Mouse (Mus musculus): Measurements from ENCODE around the gene Asb18.

The Asb18 gene

DNA sequence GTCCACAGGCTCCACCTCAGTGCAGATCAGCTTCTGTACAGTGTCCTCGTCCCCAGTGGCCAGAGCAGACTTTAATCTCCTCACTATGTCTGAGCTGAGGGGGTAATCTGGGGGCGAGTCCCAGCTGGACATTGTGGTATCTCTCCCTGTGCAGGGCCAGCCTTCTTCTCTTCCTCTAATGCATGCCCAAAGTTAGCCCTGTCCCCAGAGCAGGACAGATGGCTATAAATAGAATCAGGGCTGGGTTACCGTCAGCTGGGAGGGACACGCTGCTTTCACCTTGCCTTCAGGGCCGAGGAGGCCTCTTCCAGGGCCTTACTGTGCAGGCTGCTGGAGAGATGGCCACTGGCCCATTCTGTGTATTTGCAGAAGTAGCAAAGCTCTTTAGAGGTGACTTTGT lies at the start of gene Asb18:
Asb18 (minus strand) TSS at position 221 of the 400 bp plus-strand sequence.
- no peak for DNase-seq

DNA sequence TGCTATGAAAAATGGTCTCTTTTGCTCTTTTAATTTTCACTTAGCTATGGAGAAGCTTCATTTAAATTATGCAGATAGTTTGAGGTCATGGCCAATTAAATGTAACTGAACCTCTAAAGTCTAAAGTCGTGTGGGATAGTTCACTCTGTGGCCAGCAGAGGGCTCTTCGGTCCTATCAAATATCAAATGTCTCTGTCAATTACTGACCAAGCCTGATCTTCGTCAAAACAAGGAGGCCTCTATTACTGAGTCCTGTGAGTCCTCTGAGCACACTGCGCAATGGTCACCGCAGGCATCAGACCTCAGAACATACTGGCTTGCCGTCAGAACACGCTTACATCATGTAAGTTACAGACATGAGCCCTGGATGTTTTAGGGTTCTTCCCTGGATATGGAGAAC lies 46.1 kb upstream of the Asb18 start:
- peak; percentile 68 to 78 for DNase-seq

DNA sequence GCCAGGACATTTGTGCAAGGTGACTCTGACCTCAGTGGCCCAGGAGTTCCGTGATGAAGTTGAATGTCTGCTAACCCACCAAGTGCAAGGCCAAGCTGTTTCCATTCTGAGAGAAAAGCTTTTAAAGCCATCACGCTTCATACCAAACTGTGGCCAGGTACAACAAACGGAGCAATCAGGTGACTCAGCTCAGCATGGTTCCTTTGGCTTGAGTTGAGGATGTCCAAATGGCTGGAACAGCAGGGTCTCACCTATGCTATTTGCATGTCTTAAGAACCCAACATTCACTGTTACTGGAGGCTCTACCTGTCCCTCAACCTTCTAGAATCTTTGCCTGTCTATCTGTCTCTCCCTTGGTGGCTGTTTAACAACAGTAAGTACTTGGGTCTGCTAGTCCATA lies 45.6 kb upstream of the Asb18 start:
- no peak for DNase-seq

DNA sequence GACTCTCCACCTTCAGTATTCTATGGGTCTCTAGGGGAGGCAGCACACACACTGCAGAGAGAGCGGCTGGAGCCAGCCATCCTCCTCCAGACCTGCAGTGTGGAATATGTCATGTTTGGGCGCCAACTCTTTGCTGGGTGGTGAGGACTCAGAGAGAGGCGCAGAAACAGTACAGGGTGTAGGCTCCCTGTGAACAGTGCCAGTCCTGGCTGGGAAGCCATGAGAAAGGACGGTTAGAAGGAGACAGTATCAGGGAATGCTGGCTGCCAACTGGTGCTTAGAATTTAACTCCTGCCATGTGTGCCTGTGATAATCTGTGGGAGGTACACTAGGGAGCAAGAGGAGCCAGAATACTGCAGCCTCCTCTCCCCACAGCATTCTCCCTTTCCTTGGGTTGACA lies 40.5 kb upstream of the Asb18 start:
- no peak for DNase-seq

DNA sequence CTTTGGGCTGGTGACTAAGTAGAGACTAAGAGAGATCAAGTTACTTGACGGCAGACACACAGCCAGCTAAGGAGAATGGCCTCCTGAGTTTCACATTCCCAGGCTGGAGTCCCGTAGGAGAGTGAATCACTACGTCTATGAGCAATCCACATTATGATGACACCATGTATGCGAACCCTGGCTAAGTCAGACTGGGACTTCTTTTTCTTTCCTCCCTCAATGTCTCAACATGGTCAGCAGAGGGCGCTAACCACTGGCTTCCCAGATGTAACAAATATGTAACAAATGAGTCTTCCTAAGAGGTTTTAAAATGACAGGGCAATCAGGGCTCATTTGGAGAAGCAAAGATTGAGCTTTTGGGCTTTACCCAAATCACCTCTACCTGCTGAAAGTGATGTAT lies 36.9 kb upstream of the Asb18 start:
- peak; percentile 50 to 72 for DNase-seq

DNA sequence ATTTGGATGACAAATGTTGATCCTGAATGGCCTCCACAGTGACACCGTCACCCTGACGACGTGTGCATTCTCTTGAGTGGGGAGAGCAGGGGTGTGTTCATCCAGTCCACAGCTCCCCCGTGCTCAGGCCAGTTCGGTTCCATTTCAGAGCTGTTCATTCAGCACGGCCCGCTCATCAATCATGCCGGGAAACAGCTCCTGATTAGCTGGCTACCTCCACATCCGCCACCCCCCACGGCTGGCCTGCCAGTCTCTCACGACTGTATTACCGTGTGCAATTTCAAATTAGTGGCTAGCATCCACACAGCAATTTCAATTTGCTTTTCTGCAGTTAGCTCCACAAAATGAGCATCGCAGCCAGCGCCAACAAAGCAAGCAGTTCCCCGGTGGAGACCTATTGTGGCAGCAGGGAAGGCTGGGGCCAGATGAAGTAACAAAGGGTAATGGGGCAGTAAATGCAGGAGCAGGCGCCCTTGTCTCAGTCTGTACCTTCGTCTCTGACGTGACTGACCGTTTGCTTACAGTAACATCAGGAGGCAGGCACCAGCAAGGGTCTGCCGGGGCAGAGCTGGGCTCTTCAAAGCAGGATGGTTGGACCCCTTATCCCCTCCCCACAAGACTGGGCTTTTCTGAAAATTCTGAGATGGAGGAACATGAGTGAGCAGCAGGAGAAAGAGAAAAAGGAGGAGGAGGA lies 35.7 kb upstream of the Asb18 start:
- DNase-seq: peak in 1 of 2 experiments; percentile 20

DNA sequence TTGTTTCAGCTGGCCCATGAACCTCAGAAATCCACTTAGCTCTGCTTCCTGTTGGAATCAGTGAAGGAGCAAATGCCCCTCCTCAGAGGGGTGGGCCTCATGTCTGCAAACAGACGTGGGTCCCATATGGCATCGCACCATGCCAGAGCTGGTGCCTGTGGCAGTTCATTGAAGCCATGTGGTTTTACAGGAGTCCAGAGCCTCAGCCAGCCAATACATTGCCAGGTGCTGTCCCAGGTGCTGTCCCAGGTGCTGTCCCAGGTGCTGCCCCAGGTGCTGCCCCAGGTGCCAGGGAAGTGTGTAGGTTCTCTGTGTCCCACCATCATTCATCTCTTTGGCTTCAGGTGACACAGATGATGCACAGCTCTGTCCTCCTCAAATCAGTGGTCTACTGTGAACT lies 13.8 kb upstream of the Asb18 start:
- DNase-seq: peak in 1 of 2 experiments; percentile 35

DNA sequence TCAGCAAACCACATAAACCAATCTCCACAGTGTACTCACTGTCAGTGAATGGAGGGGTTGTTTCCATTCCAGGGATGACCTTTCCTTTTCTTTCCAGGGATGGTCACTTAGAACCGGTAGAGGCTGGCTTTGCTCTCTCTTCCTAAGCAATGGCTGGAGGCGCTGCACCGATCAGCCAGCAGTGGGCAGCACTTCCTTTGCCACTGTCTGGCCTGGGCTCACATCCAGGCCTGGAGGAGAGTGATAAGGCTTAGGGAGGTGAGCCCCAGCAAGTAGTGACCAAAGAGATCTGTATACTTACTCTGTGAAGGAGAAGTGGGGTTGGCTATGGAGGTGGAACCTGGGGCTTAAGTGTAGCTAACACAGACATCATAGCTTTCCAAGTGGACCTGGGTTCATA lies 12.5 kb upstream of the Asb18 start:
- DNase-seq: peak in 1 of 2 experiments; percentile 51

DNA sequence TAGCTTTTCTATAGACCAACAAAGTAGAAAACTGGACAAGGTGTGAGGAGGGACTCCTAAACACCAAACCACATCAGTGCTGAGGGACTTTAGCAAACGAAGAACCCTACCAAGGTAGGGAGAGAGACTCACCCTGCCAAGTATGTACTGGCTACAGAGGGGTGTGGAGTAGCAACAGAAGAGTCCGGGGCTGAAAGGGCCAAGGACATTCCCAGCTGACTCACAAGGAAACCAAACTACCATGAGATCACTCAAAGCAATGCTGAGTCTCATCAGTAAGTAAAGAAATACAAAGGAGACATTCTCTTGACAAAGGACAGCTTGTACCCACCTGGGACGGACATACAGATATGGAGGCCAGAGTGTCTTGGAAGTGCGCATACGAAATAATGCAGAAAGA lies 5.9 kb upstream of the Asb18 start:
- no peak for DNase-seq

DNA sequence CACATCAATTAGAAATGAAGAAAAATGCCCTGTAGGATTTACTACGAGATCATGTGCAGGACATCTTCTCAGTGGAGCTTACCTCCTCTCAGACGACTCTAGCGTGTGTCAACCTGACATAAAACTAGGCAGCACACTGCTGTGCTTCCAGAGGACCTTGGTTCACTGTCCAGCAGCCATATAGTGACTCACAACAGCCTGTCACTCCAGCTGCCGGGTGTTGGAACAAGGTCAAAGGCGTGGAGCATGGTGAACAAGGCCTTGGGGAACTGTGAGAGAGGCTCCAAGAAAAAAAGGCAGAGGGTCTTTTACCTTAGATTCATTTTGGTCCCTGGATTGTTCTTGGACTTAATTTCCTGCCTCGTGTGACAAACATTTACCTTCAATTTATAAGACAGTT lies 3.6 kb upstream of the Asb18 start:
- no peak for DNase-seq

DNA sequence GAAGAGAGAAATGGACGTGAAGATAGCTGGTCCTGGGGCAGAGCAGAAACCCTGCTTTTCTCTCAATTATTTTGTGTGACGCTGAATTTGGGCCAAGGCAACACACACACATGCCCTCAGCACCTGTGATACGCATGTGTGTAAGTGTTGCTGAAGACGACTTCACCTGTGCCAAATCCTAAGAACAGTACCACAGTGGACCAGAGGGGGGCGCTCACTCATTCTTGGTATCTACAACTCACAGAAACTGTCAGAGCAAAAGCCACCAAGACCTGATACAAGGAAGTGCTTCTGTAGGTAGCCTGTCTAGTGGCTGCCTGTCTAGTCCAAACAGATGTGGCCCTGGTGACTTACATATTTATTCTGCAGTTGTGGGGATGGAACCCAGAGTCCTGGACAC lies 1.2 kb downstream of the Asb18 start:
- no peak for DNase-seq

DNA sequence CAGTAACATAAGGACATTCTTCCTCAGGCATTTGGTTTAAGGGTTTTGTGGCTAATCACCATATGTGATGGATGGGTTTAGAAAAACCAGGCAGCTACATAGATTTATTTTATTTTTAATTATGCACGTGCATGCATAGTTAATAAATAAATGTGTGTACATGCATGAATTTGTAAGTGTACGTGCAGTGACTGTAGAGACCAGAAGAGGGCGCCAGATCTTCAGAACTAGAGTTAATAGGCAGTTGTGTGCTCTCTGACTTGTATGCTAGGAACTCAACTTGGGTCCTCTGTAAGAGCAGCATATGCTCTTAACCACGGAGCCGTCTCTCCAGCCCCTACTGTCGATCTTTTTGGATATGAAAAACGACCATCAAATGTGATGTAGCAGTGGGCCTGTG lies 1.6 kb downstream of the Asb18 start:
- DNase-seq: peak in 1 of 2 experiments; percentile 18

DNA sequence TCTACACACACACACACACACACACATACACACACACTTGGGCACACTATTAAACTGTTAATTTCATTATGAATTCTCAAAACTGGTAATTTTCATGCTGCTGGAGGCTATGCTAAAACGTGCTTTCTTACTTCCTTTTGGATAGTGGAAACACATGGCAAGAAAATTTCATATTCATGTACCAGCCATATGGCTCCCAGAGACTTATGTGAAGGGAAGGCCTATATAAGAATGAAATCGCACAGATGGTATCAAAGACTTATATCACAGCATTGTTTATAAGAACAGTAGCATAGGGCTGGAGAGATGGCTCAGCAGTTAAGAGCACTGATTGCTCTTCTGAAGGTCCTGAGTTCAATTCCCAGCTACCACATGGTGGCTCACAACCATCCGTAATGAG lies 2.3 kb downstream of the Asb18 start:
- no peak for DNase-seq

DNA sequence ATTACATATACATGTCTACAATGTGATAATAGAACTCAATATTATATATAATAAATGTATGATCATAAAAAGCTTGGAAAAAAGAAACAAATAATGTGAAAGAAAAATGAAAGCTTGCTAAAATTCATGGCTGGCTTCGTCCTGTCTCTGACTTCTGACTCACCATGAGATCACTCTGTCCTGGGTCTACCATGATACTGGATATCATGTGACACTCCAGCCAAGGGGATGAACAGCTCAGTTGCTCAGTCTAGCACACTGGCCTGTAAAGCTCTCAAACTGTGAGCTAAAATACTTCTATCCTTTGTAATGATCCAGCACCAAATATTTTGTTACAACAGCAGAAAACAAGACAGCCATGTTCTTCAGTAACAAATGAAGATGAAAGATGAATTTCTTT lies 4.4 kb downstream of the Asb18 start:
- DNase-seq: no peak

DNA sequence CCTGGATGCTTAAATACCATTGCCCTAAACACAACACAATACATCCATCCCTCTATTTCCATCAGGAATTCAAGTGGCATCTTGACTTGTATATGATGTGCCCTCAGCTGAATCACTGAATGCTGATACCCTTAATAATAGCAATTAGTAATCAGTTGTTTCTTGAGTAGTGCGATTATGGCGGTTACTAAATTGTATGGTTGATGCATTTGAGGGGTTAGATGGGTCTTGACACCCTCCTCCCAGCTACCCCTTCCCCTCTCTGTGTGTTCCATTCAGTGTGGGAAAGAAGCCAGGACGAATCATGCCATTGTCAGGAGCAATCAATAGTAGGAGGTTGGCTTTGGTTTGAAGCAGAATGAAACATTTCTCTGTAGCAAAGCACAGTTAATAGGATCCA lies 5.3 kb downstream of the Asb18 start:
- no peak for DNase-seq

DNA sequence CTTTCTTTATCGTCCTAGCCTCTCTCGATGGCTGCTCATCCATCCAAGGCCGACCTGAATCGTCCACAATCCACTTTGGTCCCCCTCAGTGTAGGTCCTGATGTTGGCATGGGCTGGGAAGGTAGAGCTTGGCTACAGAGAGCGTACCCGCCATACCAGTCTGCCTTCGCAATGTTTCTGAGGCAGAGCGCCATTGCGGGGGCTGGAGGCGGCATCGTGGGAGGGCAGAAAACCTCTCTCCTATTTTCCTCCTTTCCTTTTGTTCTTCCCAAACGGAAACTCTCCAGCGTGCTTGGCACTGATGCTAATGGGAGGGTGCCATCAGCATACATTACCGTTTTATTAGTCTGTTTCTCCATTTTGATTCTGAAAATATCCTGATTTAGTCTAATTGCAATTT lies 7.8 kb downstream of the Asb18 start:
- DNase-seq: no peak

DNA sequence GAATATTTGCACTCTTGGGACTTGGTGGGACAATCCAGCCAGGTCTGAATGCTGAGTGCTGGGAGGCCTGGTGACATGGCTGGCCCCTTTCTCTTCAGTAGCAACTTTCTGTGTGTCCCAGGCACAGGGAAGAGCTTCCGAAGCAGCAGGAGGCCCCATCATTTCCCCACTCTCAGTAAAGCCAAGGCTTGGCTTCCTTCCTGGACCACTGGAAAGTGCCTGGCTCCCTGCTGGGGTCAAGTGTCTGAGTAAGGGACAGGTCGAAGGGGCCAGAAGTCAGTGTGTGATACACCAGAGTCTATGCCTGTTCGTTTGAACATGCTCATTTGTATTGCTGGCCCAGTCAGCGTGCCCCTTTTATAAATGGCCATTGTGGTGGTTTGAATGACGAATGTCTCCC lies 13.5 kb downstream of the Asb18 start:
- no peak for DNase-seq

DNA sequence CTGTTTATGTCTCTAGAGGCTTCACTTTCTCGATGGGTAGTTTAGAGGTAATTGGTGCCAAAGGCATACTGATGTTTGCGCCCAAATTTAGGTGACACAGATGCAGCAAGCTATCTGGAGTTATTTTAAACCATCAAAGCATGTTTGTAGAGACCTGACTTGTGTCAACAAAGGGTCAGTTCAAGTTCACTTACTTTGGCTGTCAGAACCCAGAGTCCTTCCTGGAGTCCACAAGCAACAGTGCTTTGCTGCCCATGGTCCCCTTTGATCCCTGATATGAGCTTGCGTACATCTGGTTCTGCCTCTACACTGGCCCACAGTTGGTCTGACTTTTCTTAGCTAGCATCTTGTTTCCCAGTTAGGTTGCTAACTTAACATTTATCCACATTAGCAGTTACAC lies 14.6 kb downstream of the Asb18 start:
- DNase-seq: no peak

DNA sequence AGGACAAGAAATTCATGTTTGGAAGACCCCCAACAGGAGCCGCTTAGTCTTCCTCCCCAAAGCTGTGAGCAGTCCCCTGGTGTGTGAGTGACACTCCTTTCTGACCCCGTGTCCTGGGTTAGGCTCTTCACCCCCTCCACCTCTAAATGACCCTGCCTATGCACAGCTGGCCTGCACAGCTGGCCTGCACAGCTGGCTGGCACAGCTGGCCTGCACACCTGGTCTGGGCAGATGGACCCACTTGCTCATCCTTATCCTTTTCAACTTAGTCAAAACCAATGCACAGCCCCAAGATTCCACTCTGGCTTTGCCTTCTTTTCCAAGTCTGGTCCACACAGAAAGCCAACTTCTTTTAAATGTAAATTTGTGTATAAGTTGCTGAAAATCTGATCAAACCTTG lies 15.8 kb downstream of the Asb18 start:
- DNase-seq: no peak

DNA sequence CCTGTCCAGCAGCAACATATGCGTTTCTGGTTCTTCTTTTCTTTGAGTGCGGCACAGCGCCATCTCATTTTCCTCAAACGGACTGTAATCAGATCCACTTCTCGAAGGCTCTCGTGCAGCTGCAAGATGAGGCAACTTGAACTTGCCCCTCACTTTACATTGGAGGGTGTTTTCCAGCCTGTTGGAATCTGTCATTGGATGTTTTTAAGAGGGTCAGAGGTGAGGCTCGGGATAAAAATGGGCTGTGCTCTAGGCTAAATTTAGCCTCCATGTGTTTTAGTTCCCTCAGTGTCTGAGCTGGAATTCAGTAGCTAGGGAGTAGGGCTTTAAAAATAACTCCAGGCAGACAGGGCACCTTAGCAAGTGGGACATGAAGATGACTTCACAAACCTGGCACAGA lies 16.4 kb downstream of the Asb18 start:
- DNase-seq: peak in 1 of 2 experiments; percentile 6

DNA sequence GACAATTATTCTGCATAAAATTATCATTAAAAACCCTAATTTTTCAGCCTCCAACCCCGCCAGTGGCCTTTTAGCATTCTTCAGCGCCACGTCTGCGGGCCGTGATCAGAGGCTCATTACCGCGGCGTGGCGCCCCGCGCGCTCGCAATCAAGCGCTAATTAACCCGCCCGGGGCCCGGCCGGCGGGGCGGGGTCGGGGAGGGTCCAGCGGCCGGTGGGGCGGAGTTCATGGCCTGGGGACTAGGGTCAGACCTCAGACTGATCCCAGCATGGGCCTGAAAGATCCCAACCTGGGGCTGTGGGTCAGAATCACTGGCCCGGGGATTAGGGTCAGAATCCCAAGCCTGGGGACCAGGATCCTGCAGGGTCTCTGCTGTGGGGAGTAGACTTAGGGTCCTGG lies 22.2 kb downstream of the Asb18 start:
- DNase-seq: peak in 1 of 2 experiments; percentile 1

DNA sequence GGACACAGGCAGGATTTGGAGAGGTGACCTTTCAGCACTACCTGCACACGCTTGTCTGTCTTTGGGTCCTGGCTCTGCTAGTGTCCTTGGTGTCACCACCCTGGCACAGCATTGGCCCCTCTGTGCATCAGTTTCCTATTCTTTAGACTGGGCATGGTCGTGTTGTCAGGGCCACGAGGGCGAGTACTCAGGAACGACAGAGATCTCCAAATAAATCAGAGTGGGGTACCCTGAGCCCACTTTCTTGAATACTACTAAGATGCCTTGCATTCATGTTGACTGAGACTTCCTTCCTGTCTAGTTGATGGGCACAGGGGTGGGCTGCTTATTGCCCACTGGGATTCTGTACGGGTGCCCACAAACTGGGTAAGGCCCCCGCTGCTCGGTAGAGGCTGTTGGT lies 37.2 kb downstream of the Asb18 start:
- DNase-seq: no peak

DNA sequence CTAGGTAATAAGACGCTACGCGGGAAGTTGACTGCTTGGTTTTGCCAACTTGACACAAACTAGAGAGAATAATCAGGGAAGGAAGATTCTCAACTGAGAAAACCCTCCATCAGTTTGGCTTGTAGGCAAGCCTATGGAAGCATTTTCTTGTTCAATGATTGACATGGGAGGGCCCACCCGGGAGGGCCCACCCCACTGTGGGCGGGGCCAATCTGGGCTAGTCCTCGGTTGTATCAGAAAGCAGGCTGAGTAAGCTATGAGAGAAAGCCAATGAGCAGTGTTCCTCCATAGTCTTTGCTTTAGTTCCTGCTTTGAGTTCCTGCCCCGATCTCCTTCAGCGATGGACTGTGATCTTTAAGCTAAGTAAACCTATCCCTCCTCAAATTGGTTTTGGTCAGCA lies 38.1 kb downstream of the Asb18 start:
- no peak for DNase-seq

DNA sequence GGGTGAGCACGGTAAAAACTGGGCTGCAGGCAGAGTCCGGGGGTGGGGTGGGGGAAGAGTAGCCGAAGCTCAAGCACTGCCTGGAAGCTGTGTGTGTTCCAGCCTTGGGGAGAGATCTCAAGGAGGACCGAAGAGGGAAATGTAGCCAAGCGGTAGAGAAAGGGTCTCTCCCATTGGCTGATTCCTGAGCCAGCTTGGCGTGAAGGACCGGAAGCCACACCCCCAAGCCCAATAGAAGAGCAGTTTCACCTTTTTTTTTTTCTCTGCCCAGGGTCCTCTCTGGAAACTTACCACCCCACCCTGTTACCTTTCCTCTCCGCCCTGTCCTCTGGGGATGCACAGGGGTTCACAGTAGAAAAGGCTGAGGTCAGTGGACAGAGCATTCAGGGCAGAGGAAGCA lies 39.9 kb downstream of the Asb18 start:
- no peak for DNase-seq

DNA sequence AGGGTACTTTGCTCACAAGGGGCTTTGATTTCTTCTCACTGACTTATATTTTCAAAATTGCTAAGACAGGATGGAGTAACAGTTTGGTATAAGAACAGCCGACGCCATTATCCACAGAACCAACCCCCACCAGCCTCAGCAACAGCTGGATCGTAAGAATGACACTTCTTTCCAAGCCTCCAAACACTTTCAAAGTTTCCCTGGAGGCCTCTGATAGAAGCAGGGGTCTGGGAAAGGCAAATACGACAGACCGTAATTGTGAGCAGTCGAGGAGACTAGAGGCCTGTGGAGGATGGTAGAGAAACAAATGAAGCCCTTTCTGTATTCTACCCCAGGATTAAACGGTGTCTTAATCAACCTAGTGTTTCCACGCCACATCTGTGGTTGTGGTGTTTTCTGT lies 42.6 kb downstream of the Asb18 start:
- no peak for DNase-seq

DNA sequence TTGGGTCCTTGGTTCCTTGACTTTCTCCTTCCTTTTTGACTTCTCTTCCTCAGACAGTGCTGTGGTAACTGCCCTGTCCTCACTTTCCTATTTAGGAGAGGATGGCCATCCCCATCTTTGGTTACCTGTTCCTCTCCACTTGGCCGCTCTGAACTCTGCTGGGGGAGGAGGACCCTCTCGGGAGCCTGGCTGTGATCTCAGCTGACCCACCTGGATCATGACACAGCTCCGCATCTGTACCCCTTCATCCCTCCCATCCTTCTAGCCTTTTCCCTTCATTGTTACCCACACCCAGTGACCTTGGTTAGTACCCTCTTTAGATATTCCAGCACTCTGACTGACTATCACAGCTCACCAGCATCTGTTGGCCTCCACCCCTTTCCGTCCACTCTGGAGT lies 44.8 kb downstream of the Asb18 start:
- DNase-seq: no peak

Measured in kidney, postnatal 36 days (tissue).